Mouse (Mus musculus): ENCODE measurements around the gene Fbxo34.
A peak's percentile ranks its signal among the peaks of the same experiment; 100 is the strongest.

Gene Fbxo34

GRCm38 (mm10) chr14:47472743-47473546, 22.7 kb downstream of the Fbxo34 start:
- DNase-seq = peak; percentile 49

- no peak for DNase-seq
Observed at GRCm38 (mm10) chr14:47473891-47474290, 23.7 kb downstream of the Fbxo34 start.

GRCm38 (mm10) chr14:47474571-47475254, 24.5 kb downstream of the Fbxo34 start:
- DNase-seq = no peak

GRCm38 (mm10) chr14:47476266-47476665, 26.0 kb downstream of the Fbxo34 start:
- DNase-seq = no peak

- no peak for DNase-seq
Observed at GRCm38 (mm10) chr14:47477711-47478110, 27.5 kb downstream of the Fbxo34 start.

DNA sequence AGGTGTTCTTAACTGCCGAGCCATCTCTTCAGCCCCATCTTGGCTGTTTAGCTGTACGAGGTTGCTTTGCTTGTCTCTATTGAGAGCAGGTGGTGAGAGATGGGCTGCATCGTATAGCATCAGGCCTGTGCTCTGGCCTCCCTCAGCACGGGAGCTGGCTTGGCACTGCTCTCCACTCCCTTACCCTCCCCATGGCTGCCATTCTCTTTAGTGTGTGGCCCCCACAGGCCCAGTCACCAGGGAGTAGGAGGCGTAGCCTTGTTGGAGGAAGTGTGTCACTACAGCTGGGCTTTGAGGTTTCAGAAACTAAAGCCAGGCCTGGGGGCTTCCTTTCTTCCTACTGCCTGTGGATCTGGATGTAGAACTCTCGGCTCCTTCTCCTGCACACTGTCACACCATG, 32.0 kb downstream of the Fbxo34 start:
- no peak for DNase-seq

- DNase-seq = no peak
Observed at GRCm38 (mm10) chr14:47483099-47483498, 32.9 kb downstream of the Fbxo34 start.

- no peak for DNase-seq
Observed at GRCm38 (mm10) chr14:47488732-47489131, 38.5 kb downstream of the Fbxo34 start.

DNA sequence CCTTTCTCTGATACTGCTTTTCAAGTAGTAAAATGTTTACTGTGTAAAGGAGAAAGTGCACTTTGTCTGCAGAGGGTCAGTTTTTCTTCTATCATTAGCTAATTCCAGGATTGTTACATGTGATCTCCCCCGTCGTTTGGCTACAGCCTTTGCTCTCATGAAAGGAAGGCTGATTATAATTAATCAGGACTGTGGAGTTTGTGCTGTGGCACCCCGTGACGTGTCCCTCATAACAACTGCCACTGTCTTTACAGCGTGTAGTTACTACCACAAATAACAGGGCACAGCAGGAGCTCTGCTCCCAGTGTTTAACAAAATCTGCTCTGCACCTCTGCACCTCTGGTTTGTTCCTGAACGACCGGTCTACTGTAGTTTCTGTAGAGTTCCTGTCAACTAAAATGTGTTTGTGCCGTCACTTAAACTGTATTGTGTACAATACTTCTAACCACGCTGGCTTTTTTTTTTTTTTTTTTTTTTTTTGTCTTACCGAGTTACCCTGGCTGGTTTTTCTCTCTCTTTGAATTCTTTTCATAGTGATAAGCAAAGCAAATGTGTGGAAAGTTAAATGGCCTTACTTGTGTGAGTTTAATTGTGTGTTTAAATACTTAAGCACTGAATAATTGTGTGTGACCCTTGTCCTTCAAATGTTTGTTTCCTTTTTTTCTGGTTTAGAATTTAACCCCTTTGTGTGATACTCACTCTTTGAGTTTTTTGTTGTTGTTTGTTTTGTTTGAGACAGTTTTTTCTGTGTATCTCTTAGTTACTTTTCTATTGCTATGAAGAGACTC, 39.3 kb downstream of the Fbxo34 start:
- DNase-seq = no peak

GRCm38 (mm10) chr14:47490732-47491131, 40.5 kb downstream of the Fbxo34 start:
- no peak for DNase-seq

GRCm38 (mm10) chr14:47493592-47494361, 43.6 kb downstream of the Fbxo34 start:
- no peak for DNase-seq

DNA sequence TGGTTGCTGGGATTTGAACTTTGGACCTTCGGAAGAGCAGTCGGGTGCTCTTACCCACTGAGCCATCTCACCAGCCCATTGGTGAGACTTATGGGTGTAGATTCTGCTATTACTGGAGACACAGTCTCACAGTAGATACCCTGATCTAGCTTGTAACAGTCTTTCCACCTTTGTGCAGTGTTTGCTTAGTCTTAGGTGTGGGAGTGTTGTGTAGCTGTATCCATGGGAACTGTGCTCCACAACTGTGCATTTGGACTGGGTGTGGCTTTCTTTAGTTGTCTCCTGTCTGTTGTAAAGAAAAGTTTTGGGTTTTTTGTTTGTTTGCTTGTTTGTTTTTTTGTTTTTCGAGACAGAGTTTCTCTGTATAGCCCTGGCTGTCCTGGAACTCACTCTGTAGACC, 45.7 kb downstream of the Fbxo34 start:
- no peak for DNase-seq

DNA sequence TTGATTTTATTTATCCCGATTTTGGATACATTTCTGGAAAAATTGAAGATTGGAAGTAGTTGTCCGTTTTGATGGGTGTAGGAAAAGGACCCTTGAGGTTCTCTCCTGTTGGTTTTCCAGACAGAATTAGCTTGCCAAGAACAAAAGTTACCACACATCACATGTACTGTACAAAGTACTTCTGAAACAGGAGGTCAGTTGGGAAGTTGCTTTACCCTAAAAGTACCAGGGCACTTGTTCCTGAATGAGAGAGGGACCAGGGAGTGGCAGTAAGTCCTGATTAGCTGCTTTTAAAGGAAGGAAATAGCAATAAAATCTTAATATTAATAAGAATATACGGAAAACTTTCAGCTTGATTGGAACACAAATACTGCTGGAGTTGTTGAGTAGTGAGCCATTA, 46.9 kb downstream of the Fbxo34 start:
- no peak for DNase-seq

DNA sequence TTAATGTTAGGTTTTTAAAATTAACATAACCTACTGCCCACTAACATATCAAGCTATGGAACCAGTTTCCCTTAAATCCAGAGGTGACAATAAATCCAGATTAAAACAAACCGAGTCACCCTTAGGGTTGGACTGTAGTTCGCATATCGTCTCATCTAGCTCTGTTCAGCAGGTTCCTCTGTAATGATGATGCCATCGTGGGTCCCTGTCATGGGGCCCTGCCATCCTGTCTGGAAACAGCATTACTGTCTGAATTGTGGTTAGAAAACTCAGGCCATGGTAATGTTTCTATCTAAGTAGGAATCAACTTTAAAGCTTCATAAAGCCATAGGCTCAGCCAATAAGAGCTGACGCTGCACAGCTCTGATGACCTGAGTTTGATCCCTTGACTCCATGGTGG, 48.4 kb downstream of the Fbxo34 start:
- DNase-seq = no peak

DNA sequence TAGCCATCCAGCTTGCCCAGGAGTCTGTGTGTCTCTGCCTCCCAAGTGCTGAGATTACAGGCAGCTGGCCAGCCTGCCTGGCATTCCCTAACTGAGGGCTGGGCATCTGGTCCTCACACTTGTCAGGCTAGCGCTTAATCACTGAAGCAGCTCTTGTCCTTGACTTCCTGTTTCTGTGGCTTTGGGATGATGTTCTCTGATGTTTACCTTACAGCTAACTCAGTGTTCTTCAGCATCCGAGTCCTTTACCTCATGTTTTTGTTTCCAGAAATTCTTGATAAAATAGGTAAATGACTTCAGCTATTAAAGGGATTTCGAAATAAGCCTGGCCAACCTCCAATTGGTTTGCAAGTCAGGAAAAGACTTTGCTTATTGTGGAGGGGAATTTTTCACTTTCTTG, 53.8 kb downstream of the Fbxo34 start:
- no peak for DNase-seq

GRCm38 (mm10) chr14:47506676-47507075, 56.5 kb downstream of the Fbxo34 start:
- no peak for DNase-seq

GRCm38 (mm10) chr14:47508035-47508434, 57.8 kb downstream of the Fbxo34 start:
- peak; percentile 51 for DNase-seq

- DNase-seq = no peak
Observed at GRCm38 (mm10) chr14:47510244-47510643, 60.0 kb downstream of the Fbxo34 start.

DNA sequence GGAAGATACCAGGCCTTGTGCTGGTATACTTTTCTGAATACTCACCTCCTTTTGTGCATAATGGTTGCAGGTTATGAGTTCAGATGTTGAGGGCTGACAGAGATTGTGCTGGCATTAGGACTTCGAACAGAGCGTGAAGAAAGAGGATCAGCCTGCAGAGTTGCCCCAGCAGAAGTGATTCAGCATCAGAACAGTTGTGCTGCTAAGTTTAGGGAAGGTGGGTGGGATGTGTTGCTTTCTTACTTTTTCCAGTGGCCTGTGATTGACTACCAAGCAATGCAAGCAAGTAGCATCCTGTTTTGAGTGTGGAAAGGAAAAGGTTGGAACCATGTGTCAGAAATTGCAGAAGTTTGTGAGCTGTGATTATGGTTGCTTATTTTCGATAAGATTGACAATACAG, 63.4 kb downstream of the Fbxo34 start:
- DNase-seq = no peak

- no peak for DNase-seq
Observed at GRCm38 (mm10) chr14:47514816-47515453, 64.7 kb downstream of the Fbxo34 start.

DNA sequence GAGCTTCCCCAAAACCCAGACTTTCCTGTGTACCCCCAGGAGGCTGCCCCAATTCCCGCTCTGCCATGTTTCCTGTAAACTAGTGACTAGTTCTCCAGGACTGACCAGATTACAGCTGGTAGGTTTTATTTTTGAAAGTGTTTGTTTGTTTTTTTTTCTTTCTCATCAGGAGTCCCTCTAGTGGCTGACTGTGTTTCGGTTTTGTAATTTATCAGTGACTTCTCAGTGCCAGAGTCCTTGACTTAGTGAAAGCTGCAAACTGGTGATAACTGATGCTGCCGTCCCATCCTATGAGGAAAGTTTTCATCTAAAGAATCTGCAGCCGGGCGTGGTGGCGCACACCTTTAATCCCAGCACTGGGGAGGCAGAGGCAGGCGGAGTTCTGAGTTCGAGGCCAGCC, 65.4 kb downstream of the Fbxo34 start:
- no peak for DNase-seq

GRCm38 (mm10) chr14:47516755-47517154, 66.5 kb downstream of the Fbxo34 start:
- no peak for DNase-seq

Data from layer of hippocampus, adult 9-11 months (tissue).